Mouse (Mus musculus) brain, adult 10 weeks (tissue): ENCODE measurements around the gene Trim72. TPM values are rescaled to one million over a fixed set of nuclear protein-coding genes. Genes with fewer than 3 reads are reported as not detected.

Experiments used
- polyA plus RNA-seq: library from polyadenylated mRNA; stranded (reverse); fragments of 350-450 nt; fragmentation: Illumina TruSeq; extraction: RNeasy Lipid Tissue Mini Kit (QIAGEN cat#74804); gene quantifications from one replicate; pipeline ENCODE4 v1.2.3, GENCODE M21; 2015; ENCODE audit warnings: low read depth, low replicate concordance

The Trim72 gene
- polyA plus RNA-seq: 0.34 TPM

DNA sequence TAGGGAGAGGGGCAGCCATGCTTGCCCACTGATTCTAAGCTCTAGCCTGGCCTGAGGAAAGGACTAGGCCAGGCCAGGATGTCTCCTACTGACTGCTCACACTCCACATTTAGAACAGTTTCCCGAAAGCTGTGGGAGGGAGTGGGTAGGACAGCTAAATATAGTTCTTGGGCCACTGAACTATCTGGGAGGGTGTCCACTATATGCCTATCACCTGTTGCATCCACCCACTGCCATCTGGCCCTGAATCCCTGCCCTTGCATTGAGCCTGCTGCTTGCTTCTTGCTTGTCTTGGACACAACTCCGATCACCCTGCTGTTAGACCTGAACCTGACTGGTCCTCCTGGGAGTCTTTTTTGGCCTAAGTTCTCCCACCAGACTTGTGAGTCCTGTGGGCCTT, at the start of gene Trim72:
TSS of gene Trim72 (plus strand) at position 262 of the 400 bp plus-strand sequence.

GRCm38 (mm10) chr7:127967004-127967921, 36.5 kb upstream of the Trim72 start, which contains the start of gene Fus:
Fus (plus strand) TSS chr7:127967457.

DNA sequence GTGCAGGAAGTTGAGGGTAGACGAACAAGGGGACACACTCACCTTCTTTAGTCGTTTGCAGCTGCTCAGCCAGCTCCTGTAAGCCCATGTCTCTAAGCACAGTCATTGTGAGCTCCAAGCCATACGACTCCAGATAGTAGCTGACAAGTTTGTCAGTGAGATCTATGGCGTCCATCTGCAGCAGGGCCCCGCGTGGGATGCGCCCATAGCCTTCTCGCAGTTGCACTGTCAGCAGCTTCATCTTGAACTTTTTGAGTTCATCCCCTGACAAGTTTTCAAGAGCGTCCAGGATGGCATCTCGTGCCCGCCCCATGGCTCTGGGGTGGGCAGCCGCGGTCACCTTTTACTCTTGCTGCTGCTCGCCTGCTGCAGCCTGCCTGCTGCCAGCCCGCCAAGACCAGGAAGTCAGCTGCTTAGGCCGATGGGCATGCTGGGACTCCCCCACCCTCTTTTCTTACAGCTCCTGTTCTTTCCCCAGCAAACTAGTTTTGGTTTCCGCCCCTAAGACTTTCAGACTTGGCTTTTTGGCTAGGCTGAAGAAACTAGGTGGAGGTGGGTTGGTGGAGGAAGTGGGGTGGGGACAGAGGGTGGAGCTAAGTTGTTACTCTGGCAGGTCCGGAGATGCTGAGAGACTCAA, 10.3 kb upstream of the Trim72 start, which contains the start of gene Pycard:
TSS of gene Pycard (minus strand) at position 527 of the 637 bp plus-strand sequence.

Other genes with a start within 250 kb of the Trim72 start
- 20.2 TPM for gene Orai3, start 234.1 kb upstream of the Trim72 start, polyA plus RNA-seq
- 21.5 TPM for gene Setd1a, start 227.3 kb upstream of the Trim72 start, polyA plus RNA-seq
- not detected for gene Gm49388, start 218.3 kb upstream of the Trim72 start, polyA plus RNA-seq
- gene Hsd3b7, start 203.3 kb upstream of the Trim72 start, polyA plus RNA-seq: 13.3 TPM
- gene Stx4a, start 179.7 kb upstream of the Trim72 start, polyA plus RNA-seq: 88.0 TPM
- gene Stx1b, start 179.4 kb upstream of the Trim72 start, polyA plus RNA-seq: 319 TPM
- gene Zfp646, start 127.7 kb upstream of the Trim72 start, polyA plus RNA-seq: 12.6 TPM
- 9.1 TPM for gene Zfp668, start 127.1 kb upstream of the Trim72 start, polyA plus RNA-seq
- gene Prss53, start 113.0 kb upstream of the Trim72 start, polyA plus RNA-seq: 2.1 TPM
- gene Gm21974, start 108.5 kb upstream of the Trim72 start, polyA plus RNA-seq: not detected
- 40.9 TPM for gene Vkorc1, start 108.3 kb upstream of the Trim72 start, polyA plus RNA-seq
- gene Bckdk, start 99.9 kb upstream of the Trim72 start, polyA plus RNA-seq: 45.9 TPM
- 41.5 TPM for gene Kat8, start 91.4 kb upstream of the Trim72 start, polyA plus RNA-seq
- gene Prss8, start 73.8 kb upstream of the Trim72 start, polyA plus RNA-seq: 0.65 TPM
- gene Prss36, start 57.2 kb upstream of the Trim72 start, polyA plus RNA-seq: 14.3 TPM
- 307 TPM for gene Fus, start 36.5 kb upstream of the Trim72 start, polyA plus RNA-seq
- gene Pycard, start 10.1 kb upstream of the Trim72 start, polyA plus RNA-seq: 4.3 TPM
- gene Itgam, start 58.7 kb downstream of the Trim72 start, polyA plus RNA-seq: 11.5 TPM
- not detected for gene Gm49368, start 58.7 kb downstream of the Trim72 start, polyA plus RNA-seq
- not detected for gene Itgax, start 125.6 kb downstream of the Trim72 start, polyA plus RNA-seq
- gene Itgad, start 150.4 kb downstream of the Trim72 start, polyA plus RNA-seq: 1.2 TPM
- gene Cox6a2, start 202.4 kb downstream of the Trim72 start, polyA plus RNA-seq: 21.9 TPM
- gene Armc5, start 233.4 kb downstream of the Trim72 start, polyA plus RNA-seq: 7.4 TPM
- gene 9130023H24Rik, start 234.1 kb downstream of the Trim72 start, polyA plus RNA-seq: 2.5 TPM
- gene Tgfb1i1, start 242.9 kb downstream of the Trim72 start, polyA plus RNA-seq: 11.5 TPM